Mouse (Mus musculus) cerebellum, adult 8-10 months (tissue): ENCODE data around the gene Pnp2.
"Not testable (repeated sequence)": the region's sequence is repeated elsewhere in the genome, so short reads cannot be mapped to it uniquely, and the experiment has no call there.

Experiments used
- DNase-seq: peaks from one replicate; pipeline ENCODE4 v3.0.0; 2022

The Pnp2 gene

DNA sequence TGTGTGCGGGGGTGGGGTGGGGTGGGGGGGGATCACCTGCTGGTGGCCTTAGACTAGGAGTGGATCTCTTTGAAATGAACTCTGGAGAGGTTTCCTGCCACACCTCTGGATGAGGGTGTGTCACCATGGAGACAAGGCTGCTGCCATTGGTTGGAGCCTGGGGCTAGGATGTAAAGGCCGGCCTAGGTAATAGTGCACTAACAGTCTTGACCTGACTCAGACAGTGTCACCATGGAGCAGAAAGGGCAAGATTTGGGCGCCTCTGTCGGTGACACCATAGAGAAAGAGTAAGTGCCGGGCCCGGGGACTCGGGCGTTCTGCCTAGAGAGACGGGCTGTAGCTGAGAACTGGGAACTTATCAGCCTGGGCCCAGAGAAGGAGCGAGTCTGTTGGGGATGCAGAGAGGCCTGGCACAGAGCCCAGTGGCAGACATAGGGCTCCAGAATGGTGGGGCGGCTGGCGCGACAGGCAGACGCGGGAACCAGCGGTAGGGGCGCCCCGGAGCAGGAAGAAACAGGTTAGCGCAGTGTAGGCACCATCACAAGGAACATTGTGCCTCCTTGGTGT, at the start of gene Pnp2:
TSS of gene Pnp2 (plus strand) at position 51 of the 567 bp plus-strand sequence.
- DNase-seq: peak; percentile 51

DNA sequence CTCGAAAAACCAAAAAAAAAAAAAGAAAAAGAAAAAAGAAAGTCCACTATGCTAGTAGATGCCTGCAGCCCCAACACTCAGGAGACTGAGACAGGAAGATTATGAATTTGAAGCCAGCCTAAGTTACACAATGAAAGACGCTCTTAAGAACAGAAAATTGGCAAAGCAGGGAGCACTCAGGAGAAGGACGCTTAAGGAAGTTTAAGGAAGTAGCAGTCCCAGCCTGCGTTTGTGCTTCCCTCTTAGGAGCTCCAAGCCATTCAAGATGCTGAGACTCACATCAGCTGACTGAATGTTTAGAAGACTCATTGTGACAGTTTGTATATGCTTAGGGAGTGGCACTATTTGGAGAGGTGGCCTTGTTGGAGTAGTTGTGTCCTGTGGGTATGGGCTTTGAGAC, 47.7 kb upstream of the Pnp2 start:
- no peak for DNase-seq

DNA sequence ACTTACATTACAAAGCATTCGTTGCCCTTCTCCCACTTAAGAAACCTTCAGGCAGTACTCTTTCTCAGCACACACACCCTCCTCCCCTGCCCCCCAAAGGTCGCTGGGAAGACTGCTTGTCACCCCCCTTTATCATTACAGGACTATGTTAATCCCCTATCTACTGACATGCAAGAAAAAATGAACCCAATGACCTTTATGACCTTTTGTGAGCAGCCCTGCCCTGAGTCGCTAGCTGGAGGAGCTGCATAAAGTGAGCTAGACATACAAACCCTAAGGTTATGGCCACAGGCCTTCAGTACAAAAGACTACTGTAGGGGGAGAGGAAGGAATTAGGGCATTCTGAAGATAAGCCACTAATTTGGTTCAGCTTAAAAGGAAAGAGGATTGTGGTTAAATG, 44.4 kb upstream of the Pnp2 start:
- DNase-seq: no peak

DNA sequence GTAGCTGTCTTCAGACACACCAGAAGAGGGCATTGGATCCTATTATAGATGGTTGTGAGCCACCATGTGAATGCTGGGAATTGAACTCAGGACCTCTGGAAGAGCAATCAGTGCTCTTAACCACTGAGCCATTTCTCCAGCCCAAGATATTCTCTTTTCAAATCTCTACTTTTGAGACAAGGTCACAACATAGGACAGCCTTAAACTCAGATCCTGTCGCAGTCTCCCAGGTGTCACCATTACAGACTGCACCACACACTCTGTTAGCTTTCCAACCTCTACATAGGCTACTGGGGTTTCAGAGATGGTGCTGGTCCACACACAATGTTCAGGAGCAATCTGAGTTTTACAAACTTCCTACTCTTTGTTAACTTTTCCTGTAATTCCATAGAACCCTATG, 32.4 kb upstream of the Pnp2 start:
- not testable (repeated sequence) for DNase-seq

DNA sequence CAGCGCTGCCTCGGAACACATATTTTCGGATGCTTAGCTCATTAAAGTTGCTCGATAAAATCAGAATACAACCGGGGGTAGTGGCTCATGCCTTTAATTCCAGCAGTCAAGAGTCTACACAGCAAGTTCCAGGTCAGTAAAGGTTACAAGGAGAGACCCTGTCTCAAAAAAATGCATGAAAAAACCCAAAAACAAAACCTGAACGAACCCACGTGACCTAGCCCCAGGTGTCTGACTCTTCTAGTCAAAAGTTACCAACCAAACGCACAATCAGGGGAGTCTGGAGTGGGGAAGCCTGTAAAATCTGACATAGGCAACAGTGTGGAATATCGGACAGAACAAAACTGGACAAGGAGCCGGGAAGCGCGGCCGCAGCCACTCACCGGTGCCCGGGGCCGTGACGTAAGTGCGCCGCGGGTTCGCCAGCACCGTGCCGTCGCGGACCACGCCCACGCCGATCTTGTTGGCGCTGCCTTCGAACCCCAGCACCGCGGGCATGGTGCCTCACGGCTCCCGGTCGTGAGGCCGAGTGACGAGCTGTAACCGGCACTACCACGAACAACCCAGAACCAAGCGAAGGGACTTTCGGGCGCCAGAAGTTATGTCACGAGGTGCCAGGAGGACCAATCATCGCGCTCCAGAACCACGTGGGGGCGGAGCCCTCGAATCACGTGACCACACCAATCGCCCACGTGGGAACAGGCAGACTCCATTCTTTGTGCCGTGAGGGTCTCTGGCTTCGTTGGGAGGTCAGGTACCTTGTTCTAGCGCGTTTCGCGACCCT, 31.3 kb upstream of the Pnp2 start, which contains the start of the genes Osgep and Apex1:
TSS of gene Osgep (minus strand) at position 613 of the 784 bp plus-strand sequence.
TSS of gene Apex1 (plus strand) at position 688 of the 784 bp plus-strand sequence.
- DNase-seq: peak; percentile 96

DNA sequence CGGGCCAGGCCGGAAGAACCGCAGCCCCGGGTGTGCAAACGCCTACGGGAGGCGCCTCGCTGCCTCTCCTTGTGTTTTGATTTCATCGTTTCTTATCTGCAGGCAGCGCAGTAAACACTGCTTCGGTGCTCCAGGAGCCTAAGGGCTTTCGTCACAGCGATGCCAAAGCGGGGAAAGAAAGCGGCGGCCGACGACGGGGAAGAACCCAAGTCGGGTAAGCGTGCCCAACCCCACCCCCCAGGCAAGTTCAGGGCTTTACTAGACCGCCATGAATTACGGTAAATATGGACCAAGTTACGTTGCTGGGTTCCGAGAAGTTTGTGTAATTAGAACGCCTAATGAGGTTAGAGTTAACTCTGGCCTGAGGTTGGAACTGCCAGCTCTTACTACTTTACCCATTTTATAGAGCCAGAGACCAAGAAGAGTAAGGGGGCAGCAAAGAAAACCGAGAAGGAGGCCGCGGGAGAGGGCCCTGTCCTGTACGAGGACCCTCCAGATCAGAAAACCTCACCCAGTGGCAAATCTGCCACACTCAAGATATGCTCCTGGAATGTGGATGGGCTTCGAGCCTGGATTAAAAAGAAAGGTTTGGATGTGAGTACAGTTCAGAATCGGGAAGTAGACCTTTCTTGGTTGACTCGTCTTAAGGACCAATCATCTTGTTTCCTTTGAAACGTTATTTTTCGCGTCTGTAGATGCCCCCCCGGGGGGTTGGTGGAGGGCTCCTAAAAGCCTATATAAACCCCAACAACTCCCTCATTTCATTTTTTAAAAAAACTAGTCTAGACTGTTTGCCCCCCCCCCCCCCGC, 30.5 kb upstream of the Pnp2 start:
- DNase-seq: no peak

DNA sequence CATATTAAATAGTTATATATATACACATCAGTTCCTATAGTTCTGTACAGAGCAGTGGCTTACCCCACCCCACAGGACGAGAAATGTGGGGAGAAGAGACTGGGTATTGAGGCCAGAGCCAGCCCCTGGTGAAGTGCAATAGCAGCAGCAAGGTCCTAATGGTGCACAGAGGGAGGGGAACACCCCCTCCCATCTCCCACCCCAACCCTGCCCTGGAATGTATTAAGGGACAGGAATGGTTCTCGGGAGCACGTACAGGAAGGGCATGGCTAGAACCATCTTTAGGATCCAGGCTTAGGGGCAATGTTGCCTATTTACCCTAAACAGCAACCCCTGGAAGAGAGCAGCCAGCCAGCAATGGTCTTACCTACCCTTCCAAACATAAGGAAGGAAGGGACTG, 28.4 kb upstream of the Pnp2 start:
- DNase-seq: no peak

DNA sequence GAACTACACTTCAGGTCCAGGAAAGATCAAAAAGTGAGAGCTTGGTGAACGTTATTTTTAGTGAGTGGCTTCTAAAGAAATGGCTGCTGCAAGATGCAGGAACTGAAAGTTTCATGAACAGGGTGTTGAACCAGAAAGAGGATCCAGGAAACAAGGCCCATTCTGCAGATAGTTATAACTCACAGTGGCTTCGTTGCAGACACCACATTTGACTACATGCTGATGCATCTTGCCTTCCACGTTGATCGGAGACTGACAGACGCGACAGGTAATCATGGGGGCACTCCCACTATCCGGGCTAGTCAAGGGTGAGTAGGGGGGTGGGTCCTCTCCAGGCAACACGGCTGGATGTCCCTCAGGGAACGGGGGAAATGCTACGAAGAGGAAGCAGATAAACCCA, 25.8 kb upstream of the Pnp2 start:
- no peak for DNase-seq

DNA sequence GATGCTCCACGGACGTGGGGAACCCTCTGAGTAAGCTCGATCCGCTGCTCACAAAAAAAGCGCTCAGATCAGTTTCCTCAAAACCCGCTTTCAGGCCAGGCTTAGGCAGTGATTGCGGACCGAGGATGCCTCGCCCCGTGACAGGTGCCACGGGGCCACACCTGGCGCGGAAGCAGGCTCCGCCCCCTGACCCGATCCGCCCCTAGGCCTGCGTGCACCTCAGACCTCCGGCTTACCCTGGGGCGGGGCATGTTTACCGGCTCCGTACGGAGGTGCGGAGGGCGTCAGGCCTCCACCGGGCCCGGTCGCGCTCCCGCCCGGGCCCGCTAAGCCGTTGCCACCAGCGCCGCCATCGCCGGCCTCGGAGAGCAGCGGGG, 25.4 kb upstream of the Pnp2 start:
- no peak for DNase-seq

DNA sequence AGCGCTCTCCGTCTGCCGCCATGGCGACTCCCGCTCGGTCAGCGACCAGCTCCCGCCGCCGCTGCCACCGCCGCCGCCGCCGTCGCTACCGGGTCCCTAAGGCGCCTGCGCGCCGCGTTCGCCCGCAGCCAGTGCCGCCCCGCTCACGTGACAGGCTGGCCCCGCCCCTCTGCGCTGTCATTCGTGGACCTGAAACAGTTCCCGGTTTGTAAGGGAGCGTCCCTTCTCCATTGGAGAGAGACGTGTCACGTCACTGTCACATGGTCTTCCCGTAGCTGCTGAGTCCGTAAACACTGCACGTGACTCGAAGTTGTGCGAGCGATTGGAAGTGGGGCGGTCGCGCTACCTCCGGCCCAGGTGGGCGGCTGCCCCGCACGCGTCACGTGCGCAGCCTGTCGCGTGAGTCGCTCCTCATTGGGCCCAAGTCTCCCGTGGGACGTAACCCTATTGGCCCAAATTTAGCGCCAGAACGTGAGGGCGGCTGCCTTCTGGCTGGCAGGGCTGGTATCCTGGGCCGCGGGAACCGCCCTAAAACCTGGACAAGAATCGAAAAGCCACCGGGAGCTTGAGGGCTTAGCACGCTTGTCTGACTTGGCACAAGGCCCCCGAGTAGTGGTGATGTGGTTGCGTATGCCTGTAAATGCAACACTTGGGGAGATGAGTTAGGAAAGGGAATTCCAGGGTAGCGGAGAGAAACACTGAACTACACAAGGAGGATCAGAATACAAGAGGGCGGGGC, 24.9 kb upstream of the Pnp2 start, which contains the start of the genes Pip4p1 and Pnp:
TSS of gene Pip4p1 (minus strand) at position 103 of the 739 bp plus-strand sequence.
TSS of gene Pnp (plus strand) at position 329 of the 739 bp plus-strand sequence.
- DNase-seq: peak; percentile 99

DNA sequence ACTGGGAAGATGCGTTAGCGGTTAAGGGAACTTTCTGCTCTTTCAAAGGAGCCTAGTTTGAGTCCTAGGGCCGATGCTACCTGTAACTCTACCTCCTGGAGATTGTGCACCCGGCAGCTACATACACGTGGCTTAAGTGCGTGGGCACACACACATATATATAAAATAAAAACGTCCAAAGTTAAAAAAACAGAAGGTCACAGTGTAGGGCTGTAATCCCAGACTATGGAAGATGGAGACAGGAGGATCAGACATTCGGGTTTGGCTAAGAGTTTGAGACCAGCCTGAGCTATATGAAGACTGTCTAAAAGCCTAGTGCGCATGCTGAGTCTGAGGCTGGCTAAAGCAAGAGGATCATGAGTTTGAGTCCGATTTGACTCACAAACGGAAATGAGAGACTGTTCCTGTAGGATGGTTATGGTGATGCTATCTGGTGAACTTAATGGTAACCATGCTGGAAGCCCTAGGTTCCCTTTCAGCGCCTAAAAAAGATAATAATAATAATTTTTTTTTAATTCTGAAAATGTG, 24.2 kb upstream of the Pnp2 start:
- no peak for DNase-seq

DNA sequence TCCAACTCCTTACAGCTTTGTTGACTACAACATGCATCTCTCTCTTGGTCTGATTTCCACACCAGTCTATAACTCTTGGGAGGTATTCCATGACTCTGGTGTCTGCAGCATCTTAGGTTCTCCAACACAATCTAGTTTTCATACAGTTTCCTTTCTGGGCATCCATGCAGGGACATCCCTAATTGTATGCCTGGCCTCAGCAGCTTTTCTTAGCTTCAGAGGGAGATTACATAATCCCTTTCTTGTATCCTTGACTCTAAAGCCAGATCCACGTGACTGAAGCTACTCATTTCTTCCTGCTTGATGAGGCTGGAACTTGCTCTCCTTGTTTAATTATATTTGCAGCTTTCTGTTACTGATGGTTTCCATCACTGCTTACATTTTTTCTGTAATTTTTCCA, 19.1 kb upstream of the Pnp2 start:
- DNase-seq: no peak

DNA sequence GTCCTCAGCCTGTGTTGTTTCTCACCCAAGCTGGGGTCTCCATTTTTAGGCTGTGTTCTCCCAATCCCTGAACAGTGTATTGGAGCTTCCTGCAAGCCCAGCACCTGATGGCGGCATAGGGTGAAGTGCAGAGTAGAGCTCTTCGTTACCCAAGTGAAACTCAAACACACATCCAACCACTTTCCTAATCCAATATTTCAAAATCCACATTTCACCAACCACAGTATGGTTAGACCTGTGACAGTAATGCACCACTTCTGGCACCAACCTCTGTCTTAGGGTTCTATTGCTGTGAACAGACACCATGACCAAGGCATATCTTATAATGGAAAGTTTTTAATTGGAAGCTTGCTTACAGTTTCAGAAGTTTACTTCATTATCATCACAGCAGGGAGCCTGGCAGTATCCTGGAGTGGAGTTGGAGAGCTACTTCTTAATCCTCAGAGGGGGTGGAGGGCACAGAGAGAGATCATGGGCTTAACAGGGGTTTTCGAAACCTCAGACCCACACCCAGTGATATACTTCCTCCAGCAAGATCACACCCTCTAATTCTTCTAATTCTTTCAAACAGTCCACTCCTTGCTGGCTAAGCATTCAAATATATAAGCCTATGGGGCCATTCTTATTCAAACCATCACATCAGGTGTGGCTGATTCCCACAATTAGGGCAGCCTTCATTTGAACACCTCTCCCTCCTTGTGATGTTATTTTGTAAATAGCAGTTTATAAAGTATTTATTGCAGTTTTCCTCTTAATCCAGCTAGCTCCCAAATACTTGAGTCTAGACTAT, 17.5 kb upstream of the Pnp2 start:
- no peak for DNase-seq

DNA sequence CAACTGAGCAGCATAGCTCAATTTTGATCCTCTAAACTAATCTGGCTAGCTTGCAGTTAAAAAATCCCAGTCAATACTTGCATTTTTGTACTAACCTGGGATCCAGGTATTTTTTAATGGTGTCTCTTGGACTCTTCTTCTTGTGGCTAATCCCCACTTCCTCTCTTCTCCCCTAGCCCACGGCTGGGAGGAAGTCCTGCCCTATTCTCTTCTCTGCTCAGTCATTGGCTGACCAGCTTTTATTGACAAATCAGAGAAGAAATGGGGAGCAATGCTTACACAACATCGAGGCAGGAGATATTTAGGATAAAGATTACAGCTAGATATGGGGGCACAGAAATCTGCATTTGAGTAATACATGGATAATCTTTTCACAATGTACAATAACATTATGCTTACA, 16.9 kb upstream of the Pnp2 start:
- DNase-seq: no peak

DNA sequence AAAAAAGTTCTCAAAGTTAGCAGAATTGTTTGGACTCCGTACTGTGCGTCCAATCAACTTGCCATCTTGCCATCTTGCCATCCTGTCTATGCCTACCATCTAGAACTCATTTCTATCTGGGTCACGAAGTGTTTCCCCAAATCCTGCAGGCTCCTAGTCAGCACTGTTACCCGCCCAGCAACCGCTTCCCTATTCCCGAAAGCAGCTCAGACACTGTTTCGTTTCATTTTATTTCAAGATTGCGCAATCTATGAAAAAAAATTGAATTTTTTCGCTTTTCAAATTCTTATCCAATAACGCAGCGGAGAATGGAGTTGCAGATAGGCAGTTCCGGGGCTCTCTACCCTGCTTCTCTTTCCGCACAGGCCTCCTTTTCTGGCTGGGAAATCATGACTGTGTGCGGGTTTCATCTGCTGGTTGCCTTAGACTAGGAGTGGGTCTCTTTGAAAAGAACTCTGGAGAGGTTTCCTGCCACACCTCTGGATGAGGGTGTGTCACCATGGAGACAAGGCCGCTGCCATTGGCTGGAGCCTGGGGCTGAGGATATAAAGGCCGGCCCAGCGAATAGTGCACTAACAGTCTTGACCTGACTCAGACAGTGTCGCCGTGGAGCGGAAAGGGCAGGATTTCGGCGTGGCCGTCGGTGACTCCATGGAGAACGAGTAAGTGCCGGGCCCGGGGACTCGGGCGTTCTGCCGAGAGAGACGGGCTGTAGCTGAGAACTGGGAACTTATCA, 11.7 kb upstream of the Pnp2 start, which contains the start of gene Gm49342:
TSS of gene Gm49342 (plus strand) at position 586 of the 736 bp plus-strand sequence.
- peak; percentile 93 for DNase-seq

DNA sequence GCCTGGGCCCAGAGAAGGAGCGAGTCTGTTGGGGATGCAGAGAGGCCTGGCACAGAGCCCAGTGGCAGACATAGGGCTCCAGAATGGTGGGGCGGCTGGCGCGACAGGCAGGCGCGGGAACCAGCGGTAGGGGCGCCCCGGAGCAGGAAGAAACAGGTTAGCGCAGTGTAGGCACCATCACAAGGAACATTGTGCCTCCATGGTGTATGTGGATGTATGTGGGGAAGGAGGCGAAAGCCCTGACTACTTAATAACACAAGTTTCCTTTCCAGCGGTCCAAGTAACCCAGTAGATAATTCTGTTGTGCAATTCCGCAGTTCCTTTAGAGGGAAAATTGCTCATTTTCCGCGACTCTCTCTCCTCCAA, 11.1 kb upstream of the Pnp2 start:
- not testable (repeated sequence) for DNase-seq

DNA sequence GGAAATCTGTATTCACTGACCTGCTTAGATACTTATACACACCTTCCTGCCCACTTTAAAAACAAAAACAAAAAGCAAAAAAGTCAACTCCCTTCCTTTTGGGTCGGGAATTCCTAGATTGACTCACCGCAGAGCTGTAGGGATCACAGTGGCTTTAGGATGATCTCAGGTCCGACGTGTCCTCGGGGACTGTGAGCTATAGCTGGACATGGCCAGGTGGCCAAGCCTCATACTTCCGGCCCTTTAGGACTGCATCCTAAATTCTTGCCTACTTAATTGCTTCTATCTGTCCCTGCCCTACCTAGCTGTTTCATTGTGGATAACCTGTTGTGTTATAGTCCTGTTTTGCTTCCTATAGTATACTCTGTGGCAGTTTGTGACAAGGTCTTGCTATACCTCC, 10.7 kb upstream of the Pnp2 start:
- not testable (repeated sequence) for DNase-seq

DNA sequence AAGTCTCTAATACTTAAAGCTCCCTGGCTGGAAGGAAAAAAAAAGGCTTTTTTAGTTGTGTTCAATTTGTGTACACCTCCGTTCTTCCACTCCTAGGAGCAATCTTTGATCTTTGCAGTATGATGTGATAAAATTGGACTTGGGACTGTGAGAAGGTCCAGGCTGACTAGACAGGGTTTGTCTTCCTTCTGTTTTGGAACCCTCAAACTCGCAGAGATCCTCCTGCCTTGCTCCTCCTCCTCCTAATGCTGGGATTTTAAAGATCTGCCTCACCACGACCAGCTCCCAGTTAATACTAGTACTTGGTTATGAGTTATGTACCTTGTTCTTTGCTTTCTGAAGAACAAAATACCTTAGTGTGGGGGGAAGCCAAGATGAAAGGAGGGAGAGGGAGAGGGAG, 10.3 kb upstream of the Pnp2 start:
- DNase-seq: not testable (repeated sequence)

DNA sequence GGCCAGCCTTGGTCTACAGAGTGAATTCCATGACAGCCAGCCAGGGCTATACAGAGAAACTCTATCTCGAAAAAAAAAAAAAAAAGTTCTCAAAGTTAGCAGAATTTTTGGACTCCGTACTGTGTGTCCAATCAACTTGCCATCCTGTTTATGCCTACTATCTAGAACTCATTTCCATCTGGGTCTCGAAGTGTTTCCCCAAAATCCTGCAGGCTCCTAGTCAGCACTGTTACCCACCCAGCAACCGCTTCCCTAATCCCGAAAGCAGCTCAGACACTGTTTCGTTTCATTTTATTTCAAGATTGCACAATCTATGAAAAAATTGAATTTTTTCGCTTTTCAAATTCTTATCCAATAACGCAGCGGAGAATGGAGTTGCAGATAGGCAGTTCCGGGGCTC, 305 bp upstream of the Pnp2 start:
- no peak for DNase-seq

DNA sequence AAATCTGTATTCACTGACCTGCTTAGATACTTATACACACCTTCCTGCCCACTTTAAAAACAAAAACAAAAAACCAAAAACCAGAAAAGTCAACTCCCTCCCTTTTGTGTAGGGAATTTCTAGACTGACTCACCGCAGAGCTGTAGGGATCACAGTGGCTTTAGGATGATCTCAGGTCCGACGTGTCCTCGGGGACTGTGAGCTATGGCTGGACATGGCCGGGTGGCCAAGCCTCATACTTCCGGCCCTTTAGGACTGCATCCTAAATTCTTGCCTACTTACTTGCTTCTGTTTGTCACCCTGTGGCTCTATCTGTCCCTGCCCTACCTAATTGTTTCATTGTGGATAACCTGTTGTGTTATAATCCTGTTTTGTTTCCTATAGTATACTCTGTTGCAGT, 932 bp downstream of the Pnp2 start:
- DNase-seq: not testable (repeated sequence)

DNA sequence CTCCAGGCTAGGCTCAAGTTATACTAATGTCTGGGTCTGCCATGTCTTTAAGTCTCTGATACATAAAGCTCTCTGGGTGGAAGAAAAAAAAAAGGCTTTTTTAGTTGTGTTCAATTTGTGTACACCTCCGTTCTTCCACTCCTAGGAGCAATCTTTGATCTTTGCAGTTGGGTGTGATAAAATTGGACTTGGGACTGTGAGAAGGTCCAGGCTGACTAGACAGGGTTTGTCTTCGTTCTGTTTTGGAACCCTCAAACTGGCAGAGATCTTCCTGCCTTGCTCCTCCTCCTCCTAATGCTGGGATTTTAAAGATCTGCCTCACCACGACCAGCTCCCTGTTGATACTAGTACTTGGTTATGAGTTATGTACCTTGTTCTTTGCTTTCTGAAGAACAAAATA, 1.4 kb downstream of the Pnp2 start:
- not testable (repeated sequence) for DNase-seq
